Mouse (Mus musculus) forebrain, embryonic 15.5 days (tissue): Measurements from ENCODE around the gene Gm49358. TPM values are rescaled to one million over a fixed set of nuclear protein-coding genes. Genes with fewer than 3 reads are reported as not detected.

ENCODE experiments used
- ATAC-seq: fragments of 200-750 bp; cut with Nextera tagmentation; replicated peaks from 2 replicates; pipeline ENCODE4 v1.8.0; 2017; ENCODE audit warnings: mild to moderate bottlenecking, moderate TSS enrichment, moderate library complexity
- H3K27ac ChIP-seq: fragments of 300-500 bp; sonication (generic); replicated peaks from 2 replicates; pipeline ENCODE4 v1.5.1; 2015; ENCODE audit warnings: mild to moderate bottlenecking, inconsistent platforms
- H3K27me3 ChIP-seq: fragments of 300-500 bp; sonication (generic); 2 replicates; pipeline ENCODE4 v1.6.1; 2015; ENCODE audit warnings: inconsistent platforms
- H3K36me3 ChIP-seq: fragments of 300-500 bp; sonication (generic); 2 replicates; pipeline ENCODE4 v1.6.1; 2015; ENCODE audit warnings: mild to moderate bottlenecking, inconsistent platforms
- H3K4me1 ChIP-seq: fragments of 300-500 bp; sonication (generic); 2 replicates; pipeline ENCODE4 v1.6.1; 2015; ENCODE audit warnings: inconsistent platforms
- H3K4me2 ChIP-seq: fragments of 300-500 bp; sonication (generic); replicated peaks from 2 replicates; pipeline ENCODE4 v1.6.1; 2015; ENCODE audit warnings: mild to moderate bottlenecking, inconsistent platforms
- H3K4me3 ChIP-seq: fragments of 300-500 bp; sonication (generic); 2 replicates; pipeline ENCODE4 v1.5.1; 2015; ENCODE audit warnings: mild to moderate bottlenecking, inconsistent platforms
- H3K9ac ChIP-seq: fragments of 300-500 bp; sonication (generic); replicated peaks from 2 replicates; pipeline ENCODE4 v1.6.1; 2015; ENCODE audit warnings: mild to moderate bottlenecking, inconsistent platforms
- H3K9me3 ChIP-seq: fragments of 300-500 bp; sonication (generic); 2 replicates; pipeline ENCODE4 v1.6.1; 2016; ENCODE audit warnings: inconsistent platforms
- WGBS: fragments of 180-500 bp; shearing (Covaris S2); methylation state at CpG from one replicate; pipeline ENCODE4 v1.1.7; 2015; ENCODE audit warnings: mixed read lengths; 5-methylcytosine and 5-hydroxymethylcytosine counted together
- polyA plus RNA-seq: library from polyadenylated mRNA; unstranded; fragments of >200 nt; fragmentation: Nextera tagmentation; extraction: Ambion mirVana; gene quantifications from 2 replicates; pipeline ENCODE4 v1.2.1, GENCODE M21; 2015

The Gm49358 gene
- polyA plus RNA-seq, 1 experiment from 2014 or later = not detected

DNA sequence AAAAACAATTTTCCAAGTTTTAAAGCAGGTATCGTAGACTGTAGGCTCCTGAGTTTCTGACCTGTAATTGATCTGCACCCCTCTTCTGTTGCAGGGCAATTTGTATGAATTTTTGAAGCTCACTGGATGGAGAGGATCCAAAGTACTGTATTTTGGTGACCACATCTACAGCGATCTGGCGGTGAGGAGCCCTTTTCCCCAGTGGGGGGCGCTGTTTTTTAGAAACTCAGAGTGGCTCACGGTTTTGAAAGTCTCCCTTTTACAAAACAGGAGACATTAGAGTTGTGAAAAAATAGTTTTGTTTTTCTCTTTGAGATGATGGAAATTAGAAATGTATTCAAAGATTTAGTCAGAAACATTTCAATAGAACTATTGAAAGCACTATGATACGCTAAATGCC lies 60.3 kb downstream of the Gm49358 start:
- peaks cover 12% of the 10 kb centered on the region for H3K4me1 ChIP-seq
- no peak overlapping the region for H3K9ac ChIP-seq
- WGBS = 77% methylated on average over 6 of the region's 6 CpGs
- H3K9me3 ChIP-seq = no peaks in the 10 kb centered on the region
- peaks cover 6% of the 10 kb centered on the region; the same call in 1 of the 2 replicates for H3K36me3 ChIP-seq
- H3K4me2 ChIP-seq = no peak overlapping the region
- ATAC-seq = no peak
- H3K4me3 ChIP-seq = no peak overlapping the region
- H3K27ac ChIP-seq = no peak overlapping the region
- no peaks in the 10 kb centered on the region for H3K27me3 ChIP-seq

DNA sequence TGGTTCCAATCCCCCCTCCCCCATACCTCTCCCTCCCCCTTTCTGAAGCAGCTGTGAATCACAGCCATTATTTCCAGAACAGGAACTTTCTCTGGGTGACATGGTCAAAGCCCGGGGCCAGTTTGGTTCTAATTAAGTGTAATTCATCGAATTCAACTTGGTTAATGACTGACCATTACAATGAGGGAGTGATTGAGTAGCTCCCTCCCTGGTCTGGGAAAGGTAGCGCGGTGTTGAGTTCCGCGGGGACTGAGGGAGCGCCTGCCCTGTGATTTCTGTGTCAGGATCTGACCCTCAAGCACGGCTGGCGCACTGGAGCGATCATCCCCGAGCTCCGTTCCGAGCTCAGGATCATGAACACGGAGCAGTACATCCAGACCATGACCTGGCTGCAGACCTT lies 61.1 kb downstream of the Gm49358 start:
- H3K27ac ChIP-seq = no peak overlapping the region
- H3K36me3 ChIP-seq = peaks cover 6% of the 10 kb centered on the region; the same call in 1 of the 2 replicates
- H3K27me3 ChIP-seq = no peaks in the 10 kb centered on the region
- H3K9me3 ChIP-seq = no peaks in the 10 kb centered on the region
- H3K4me3 ChIP-seq = no peak overlapping the region
- H3K9ac ChIP-seq = no peak overlapping the region
- 55% methylated on average over 14 of the region's 14 CpGs for whole genome bisulfite sequencing
- H3K4me2 ChIP-seq = no peak overlapping the region
- no peak for ATAC-seq
- peaks cover 4% of the 10 kb centered on the region for H3K4me1 ChIP-seq

DNA sequence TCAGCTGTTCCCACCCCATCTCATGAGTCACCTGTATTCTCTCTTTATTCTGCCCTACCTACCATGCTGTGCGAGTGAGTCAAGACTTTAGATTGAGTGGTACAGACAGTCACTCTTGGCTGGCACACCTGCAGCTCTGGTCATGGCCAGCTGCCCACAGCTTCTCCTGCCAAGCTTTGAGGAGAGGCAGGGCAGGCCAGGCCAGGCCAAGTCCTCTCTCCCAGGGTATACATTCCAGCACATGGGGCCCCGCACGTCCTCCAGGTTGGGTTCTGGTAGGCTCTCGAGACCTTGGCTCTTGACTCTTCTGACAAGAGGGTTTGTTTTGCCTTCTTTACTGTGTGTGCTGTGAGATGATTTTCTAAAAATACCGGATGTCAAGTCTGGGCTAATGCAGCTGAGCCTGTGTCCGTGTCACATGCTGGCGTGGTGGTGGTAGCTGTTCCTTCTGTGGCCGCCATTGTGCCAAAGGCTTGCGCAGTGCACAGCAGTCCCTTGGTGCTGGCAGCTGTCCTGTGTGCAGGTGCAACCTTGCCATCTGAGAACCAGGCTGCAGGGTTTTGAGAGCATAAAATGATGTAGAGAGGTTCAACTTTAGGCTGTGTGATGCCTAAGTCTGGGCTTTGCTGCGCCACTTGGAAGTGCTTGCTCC lies 62.2 kb downstream of the Gm49358 start:
- H3K9ac ChIP-seq = no peak overlapping the region
- WGBS = 88% methylated on average over 10 of the region's 10 CpGs
- no peak overlapping the region for H3K4me2 ChIP-seq
- H3K4me3 ChIP-seq = no peak overlapping the region
- peaks cover 6% of the 10 kb centered on the region; the same call in 1 of the 2 replicates for H3K36me3 ChIP-seq
- no peaks in the 10 kb centered on the region for H3K27me3 ChIP-seq
- ATAC-seq = no peak
- no peaks in the 10 kb centered on the region for H3K9me3 ChIP-seq
- no peaks in the 10 kb centered on the region; the same call in 1 of the 2 replicates for H3K4me1 ChIP-seq
- no peak overlapping the region for H3K27ac ChIP-seq

DNA sequence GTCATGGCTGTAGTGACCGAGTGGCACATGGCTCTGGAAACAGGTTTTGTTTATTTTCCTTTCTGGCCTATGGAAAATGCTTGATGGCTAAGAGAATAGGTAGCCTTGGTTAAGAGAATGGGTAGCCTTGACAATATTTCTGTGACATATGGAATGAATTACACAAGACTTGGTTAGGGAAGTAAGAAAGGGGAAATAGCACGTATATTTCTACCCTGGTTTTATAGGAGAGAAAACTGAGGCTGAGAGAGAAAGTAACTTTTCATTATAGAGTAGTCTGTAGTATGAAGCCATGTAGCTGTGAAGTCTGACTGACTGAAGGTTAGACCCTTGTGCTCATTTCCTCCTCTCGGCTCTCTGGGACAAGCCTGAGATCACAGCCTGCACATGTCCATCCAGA lies 63.2 kb downstream of the Gm49358 start:
- Histone ChIP-seq H3K9ac (no peak overlapping the region), H3K9me3 (no peaks in the 10 kb centered on the region), H3K4me1 (no peaks in the 10 kb centered on the region; the same call in 1 of the 2 replicates), H3K27ac (no peak overlapping the region), H3K27me3 (no peaks in the 10 kb centered on the region), H3K4me2 (no peak overlapping the region), H3K36me3 (peaks cover 8% of the 10 kb centered on the region; the same call in 1 of the 2 replicates), H3K4me3 (no peak overlapping the region)
- whole genome bisulfite sequencing = 90% methylated on average over 3 of the region's 3 CpGs
- no peak for ATAC-seq

DNA sequence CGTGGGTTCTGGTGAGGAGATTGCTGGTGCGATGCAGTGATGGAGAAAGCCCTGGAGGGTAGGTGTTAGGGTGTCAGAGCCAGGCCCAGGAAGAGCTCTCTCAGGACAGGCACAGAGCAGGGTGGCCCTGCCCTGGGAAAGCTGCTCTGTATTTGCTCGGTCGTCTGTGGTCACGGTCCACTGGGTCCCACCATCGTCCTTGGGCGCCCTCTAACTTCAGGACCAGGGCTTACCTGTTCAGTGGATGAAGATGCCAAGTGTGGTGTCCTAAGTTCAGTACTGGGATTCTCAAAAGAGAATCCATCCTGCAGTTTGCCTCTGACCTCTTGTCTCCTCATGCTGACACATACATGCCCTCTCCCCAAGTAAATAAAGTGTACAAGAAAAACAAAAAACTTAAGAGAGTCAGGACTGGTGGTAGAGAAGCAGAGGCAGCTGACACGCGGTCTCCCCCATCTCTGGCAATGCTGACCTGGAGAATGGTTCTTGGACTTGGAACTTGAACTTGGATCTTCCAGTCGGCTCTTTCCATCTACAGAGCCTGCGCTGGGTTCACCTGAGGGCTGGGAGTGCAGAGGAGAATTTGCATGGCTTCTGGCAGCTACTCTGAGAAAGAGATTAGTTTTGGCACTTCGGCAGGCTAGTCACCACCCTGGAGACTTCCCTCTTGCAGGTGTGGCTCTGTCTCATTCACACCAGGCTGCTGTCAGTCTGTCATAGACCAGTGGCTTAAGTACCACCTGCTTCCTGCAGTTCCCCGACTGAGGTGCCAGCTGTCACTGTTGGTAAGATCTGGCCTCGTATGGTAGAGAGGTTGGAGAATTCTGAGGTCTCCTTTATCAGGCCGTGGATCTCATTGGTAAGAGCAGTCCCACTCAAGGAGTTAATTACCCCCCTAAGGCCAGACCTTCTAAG lies 64.7 kb downstream of the Gm49358 start:
- H3K27ac ChIP-seq = no peak overlapping the region
- H3K36me3 ChIP-seq = peaks cover 8% of the 10 kb centered on the region; the same call in 1 of the 2 replicates
- no peaks in the 10 kb centered on the region for H3K27me3 ChIP-seq
- no peaks in the 10 kb centered on the region for H3K9me3 ChIP-seq
- no peak overlapping the region for H3K4me2 ChIP-seq
- H3K4me1 ChIP-seq = no peaks in the 10 kb centered on the region; the same call in 1 of the 2 replicates
- ATAC-seq = no peak
- 85% methylated on average over 15 of the region's 15 CpGs for WGBS
- no peak overlapping the region for H3K4me3 ChIP-seq
- no peak overlapping the region for H3K9ac ChIP-seq

DNA sequence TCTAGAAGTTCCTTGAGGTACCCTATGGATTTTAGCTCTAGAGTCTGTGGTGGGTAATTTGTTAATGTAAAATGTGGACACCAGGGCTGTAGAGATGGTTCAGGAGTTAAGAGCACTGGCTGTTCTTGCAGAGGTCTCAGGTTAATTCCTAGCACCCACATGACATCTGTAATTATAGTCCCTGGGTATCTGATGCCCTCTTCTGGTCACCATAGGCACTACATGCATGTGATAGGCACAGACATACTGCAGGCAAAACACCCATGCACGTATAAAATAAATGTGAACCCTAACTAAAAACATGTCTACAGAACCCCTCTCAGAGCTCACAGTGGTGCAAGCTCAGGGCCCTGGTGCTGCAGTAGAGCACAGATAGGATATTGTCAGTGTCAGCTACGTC lies 65.7 kb downstream of the Gm49358 start:
- WGBS = 90% methylated on average over 2 of the region's 2 CpGs

DNA sequence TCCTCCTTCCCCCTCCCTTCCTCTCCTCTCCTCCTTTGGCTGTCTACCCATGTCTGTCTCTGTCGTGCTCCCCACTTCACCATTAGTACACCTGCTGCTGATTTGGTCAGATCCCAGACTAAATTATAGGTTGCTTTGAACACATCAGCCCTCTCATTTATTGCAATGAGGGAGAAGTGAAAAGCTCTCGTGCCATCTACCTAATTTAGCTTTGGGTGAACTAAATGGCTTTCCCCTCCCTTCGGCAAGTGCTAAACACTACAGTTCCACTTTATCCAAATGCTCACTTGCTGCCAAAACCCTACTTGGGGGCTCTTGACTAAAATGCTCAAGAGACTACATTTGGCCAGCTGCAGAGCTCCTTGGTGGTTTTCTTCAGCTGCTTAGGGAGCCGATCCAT lies 73.0 kb downstream of the Gm49358 start:
- H3K27ac ChIP-seq = no peak overlapping the region
- peak; percentile 57 for ATAC-seq
- 51% methylated on average over 4 of the region's 4 CpGs for WGBS
- no peak overlapping the region for H3K9ac ChIP-seq
- H3K36me3 ChIP-seq = peaks cover 8% of the 10 kb centered on the region; the same call in 1 of the 2 replicates
- no peaks in the 10 kb centered on the region for H3K27me3 ChIP-seq
- H3K4me1 ChIP-seq = no peaks in the 10 kb centered on the region
- no peak overlapping the region for H3K4me2 ChIP-seq
- H3K9me3 ChIP-seq = no peaks in the 10 kb centered on the region
- H3K4me3 ChIP-seq = no peak overlapping the region

More for the DNA sequence above, 65.7 kb downstream of the Gm49358 start:
- Histone ChIP-seq H3K9me3 (no peaks in the 10 kb centered on the region), H3K36me3 (peaks cover 7% of the 10 kb centered on the region), H3K27ac (no peak overlapping the region), H3K9ac (no peak overlapping the region), H3K4me3 (no peak overlapping the region), H3K4me2 (no peak overlapping the region), H3K4me1 (no peaks in the 10 kb centered on the region; the same call in 1 of the 2 replicates), H3K27me3 (no peaks in the 10 kb centered on the region)
- ATAC-seq = no peak

DNA sequence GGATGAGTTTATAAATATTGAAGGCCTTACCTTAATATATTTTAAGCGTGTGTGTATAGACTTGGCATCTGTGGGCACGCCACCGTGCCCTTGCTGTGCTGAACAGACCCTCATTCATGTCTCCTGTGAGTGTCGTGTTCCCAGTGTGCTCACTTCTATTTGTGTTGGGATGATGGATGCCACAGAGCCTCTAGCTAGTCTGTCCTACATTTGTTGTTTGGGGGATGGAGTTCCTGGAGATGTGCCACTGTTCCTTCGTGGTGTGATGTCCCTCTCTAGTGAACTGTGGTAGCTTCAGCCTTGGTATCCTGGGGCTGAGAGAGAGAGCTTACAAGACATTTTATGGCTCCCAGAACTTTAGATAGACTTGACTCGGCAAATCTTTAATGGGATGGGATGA lies 75.1 kb downstream of the Gm49358 start:
- H3K9ac ChIP-seq = no peak overlapping the region
- no peak for ATAC-seq
- H3K4me1 ChIP-seq = no peaks in the 10 kb centered on the region
- H3K9me3 ChIP-seq = no peaks in the 10 kb centered on the region
- peaks cover 8% of the 10 kb centered on the region; the same call in 1 of the 2 replicates for H3K36me3 ChIP-seq
- WGBS = 91% methylated on average over 6 of the region's 6 CpGs
- no peak overlapping the region for H3K27ac ChIP-seq
- H3K4me3 ChIP-seq = no peak overlapping the region
- no peak overlapping the region for H3K4me2 ChIP-seq
- H3K27me3 ChIP-seq = no peaks in the 10 kb centered on the region

DNA sequence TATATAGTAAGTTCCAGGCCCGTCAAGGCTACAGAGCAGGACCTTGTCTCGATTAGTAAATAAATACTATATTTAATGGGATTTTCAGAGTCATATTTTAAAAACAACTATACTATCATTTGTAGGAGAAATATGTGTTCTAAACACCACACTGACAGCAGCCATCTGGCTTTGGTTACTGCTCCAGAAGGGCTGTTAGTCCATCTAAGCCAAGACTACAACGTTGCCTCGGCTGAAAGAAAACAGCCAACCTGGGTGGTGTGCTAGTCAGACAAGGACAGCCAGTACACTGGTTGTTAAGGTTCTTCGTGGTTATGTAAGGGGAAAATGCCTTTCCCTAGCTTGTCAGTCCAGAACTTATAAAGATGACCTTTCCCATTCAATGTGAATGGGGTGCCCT lies 78.9 kb downstream of the Gm49358 start:
- Histone ChIP-seq H3K27me3 (no peaks in the 10 kb centered on the region), H3K9ac (no peak overlapping the region), H3K36me3 (no peaks in the 10 kb centered on the region), H3K4me2 (no peak overlapping the region), H3K9me3 (no peaks in the 10 kb centered on the region), H3K4me3 (no peak overlapping the region), H3K27ac (no peak overlapping the region), H3K4me1 (no peaks in the 10 kb centered on the region)
- no peak; the same call in 1 of the 2 replicates for ATAC-seq
- WGBS = 74% methylated on average over 5 of the region's 5 CpGs

DNA sequence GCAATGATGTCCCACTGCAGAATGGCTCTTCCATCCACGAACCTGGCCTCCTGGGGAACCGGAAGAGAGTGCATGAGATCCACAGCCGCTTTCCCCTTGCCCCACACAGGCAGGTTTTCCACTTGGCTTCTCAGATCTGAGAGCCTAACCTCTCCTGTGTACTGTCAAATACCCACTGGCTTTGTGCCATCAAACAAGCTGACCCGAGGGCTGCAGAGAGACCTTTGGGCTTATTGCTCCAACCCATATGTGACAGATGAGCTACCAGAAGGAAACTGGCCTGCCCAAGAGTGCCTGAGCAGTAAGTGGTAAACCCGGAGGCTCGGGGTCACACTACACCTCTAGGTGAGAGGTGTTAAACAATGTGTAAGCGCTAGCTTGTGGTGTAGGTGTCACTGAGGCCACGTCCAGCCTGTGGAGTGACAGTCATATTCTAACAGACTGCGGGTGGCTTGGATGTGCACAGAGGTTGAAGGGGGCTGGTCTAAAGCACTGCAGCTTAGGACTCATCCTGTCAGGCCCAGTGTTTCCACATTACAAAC lies 83.2 kb downstream of the Gm49358 start:
- WGBS = 90% methylated on average over 9 of the region's 9 CpGs
- no peak for ATAC-seq
- no peak overlapping the region for H3K9ac ChIP-seq

DNA sequence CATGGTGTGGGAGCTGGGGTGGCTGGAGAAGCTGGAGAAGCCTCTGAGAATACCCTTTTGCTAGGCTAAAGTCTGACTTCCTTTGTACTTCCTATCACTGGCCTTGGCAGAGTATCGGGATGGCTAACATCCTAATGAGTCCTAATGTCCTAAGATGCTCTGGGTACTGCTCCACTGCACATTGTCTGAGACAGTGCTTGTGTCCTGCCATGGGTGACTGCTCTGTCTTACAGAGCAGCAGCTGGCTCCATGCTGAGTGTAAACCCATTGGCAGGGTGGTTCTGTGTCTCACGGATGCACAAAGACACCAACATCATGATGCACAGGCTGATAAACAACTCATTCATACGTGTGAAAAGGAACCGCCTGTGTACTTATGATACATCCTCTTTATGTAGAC lies 85.3 kb downstream of the Gm49358 start:
- Histone ChIP-seq H3K9ac (no peak overlapping the region), H3K27ac (no peak overlapping the region), H3K4me1 (no peaks in the 10 kb centered on the region), H3K4me3 (no peak overlapping the region), H3K9me3 (no peaks in the 10 kb centered on the region), H3K4me2 (no peak overlapping the region), H3K36me3 (no peaks in the 10 kb centered on the region), H3K27me3 (no peaks in the 10 kb centered on the region)
- 85% methylated on average over 4 of the region's 4 CpGs for WGBS
- ATAC-seq = no peak

More for the DNA sequence above, 83.2 kb downstream of the Gm49358 start:
- no peak overlapping the region for H3K4me2 ChIP-seq
- H3K36me3 ChIP-seq = no peaks in the 10 kb centered on the region
- no peak overlapping the region for H3K4me3 ChIP-seq
- no peaks in the 10 kb centered on the region for H3K4me1 ChIP-seq
- no peaks in the 10 kb centered on the region for H3K27me3 ChIP-seq
- no peak overlapping the region for H3K27ac ChIP-seq
- H3K9me3 ChIP-seq = no peaks in the 10 kb centered on the region

DNA sequence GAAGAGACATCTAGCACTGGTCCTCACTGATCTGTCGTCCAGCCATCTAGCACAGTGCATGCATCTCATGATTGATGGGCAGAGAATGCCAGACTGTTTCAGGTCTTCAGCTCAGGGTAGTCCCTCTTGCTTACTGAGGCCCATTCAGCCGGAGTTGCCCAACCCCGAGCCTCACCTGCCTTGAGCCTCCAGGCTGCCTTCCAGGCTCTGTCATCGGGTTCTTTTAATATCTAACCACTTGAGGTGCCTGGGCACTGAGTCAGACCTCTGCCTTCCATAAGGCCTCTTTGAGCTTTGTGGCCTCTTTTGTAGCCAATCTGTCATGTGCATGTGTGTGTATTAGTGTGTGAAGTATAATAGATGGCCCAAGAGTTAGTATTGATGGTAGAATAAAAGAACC lies 85.7 kb downstream of the Gm49358 start:
- Histone ChIP-seq H3K9ac (no peak overlapping the region), H3K27ac (no peak overlapping the region), H3K36me3 (no peaks in the 10 kb centered on the region), H3K4me1 (no peaks in the 10 kb centered on the region), H3K9me3 (no peaks in the 10 kb centered on the region), H3K27me3 (no peaks in the 10 kb centered on the region), H3K4me3 (no peak overlapping the region), H3K4me2 (no peak overlapping the region)
- ATAC-seq = no peak
- 89% methylated on average over 4 of the region's 4 CpGs for WGBS
